Mouse (Mus musculus) testis, adult 2 months (tissue): ENCODE measurements around the gene Dennd4a.

Experiments
- CTCF ChIP-seq: fragments of 200-500 bp; IDR thresholded peaks from 2 replicates; pipeline ENCODE4 v1.5.1; 2012; ENCODE audit warnings: low read depth, mild to moderate bottlenecking, inconsistent platforms, low read length, moderate library complexity; ENCODE audit not compliant: control insufficient read depth, insufficient read depth, insufficient replicate concordance
- POLR2A ChIP-seq: fragments of 200-500 bp; IDR thresholded peaks from 2 replicates; pipeline ENCODE4 v1.6.1; 2012; ENCODE audit warnings: low read depth, mild to moderate bottlenecking, inconsistent platforms, low read length, moderate library complexity; ENCODE audit not compliant: control insufficient read depth

GRCm38 (mm10) chr9:64934015-64934754 is 123.0 kb downstream of the Dennd4a start:
- TF ChIP-seq CTCF (no peak), POLR2A (no peak)
